Comparison of ENCODE assay signal across 8 mouse cellular contexts in genomic region chr7:137314710-137315543, GRCm38 (mm10). TPM values are rescaled to one million over a fixed set of nuclear protein-coding genes. Genes with fewer than 3 reads are reported as not detected.
DNase-seq lines count a peak whose midpoint lies in the region; ATAC-seq and TF ChIP-seq lines count a peak whose summit lies in the region.

No protein-coding gene starts in this region.

- peak overlapping the region; percentile 82 for H3K4me3 ChIP-seq in testis, adult 2 months (ENCODE audit: control insufficient read depth, low read depth, low read length)
- H3K4me3 ChIP-seq in heart, embryonic 14.5 days (ENCODE audit: control insufficient read depth in 1 of 2, insufficient read depth in 1 of 2, low read depth in 1 of 2, low read length in 2 of 2), result peak overlapping the region; percentile 25 to 62
- peak overlapping the region; percentile 54 for H3K4me3 ChIP-seq in liver, embryonic 13.5 days (replicated peaks)

- peaks cover 27% of the 10 kb centered on the region for H3K4me1 ChIP-seq in testis, adult 2 months (ENCODE audit: control insufficient read depth, insufficient read depth, low read length)
- H3K4me1 ChIP-seq in heart, embryonic 14.5 days (ENCODE audit: control insufficient read depth in 2 of 2, insufficient read depth in 2 of 2, low read length in 2 of 2), result peaks cover 9 to 40% of the 10 kb centered on the region in 2 experiments; a peak in 3 of 4 replicates
- peaks cover 11% of the 10 kb centered on the region for H3K4me1 ChIP-seq in liver, embryonic 13.5 days (replicated peaks)

- no peaks in the 10 kb centered on the region for H3K36me3 ChIP-seq in testis, adult 2 months (ENCODE audit: control insufficient read depth, insufficient read depth, low read length)
- no peaks in the 10 kb centered on the region for H3K36me3 ChIP-seq in heart, embryonic 14.5 days (ENCODE audit: control insufficient read depth, insufficient read depth, low read length)
- no peaks in the 10 kb centered on the region for H3K36me3 ChIP-seq in liver, embryonic 13.5 days

- peaks cover 6% of the 10 kb centered on the region for H3K27me3 ChIP-seq in testis, adult 2 months (ENCODE audit: control insufficient read depth, insufficient read depth, low read length)
- peaks cover 80% of the 10 kb centered on the region for H3K27me3 ChIP-seq in heart, embryonic 14.5 days (ENCODE audit: control insufficient read depth, insufficient read depth, low read length)
- peaks cover 100% of the 10 kb centered on the region for H3K27me3 ChIP-seq in liver, embryonic 13.5 days

- DNase-seq in testis, postnatal 10 days (ENCODE audit: low spot score), result no peak
- DNase-seq in liver, embryonic 13.5 days, result no peak
- DNase-seq in testis, postnatal 14 days (ENCODE audit: low spot score), result peak; percentile 23
- DNase-seq in adrenal gland, postnatal 14 days, result no peak

- H3K4me2 ChIP-seq in heart, embryonic 14.5 days (ENCODE audit: low read length), result peak overlapping the region; percentile 97
- peak overlapping the region; percentile 72 for H3K4me2 ChIP-seq in liver, embryonic 13.5 days

- no peak for TF ChIP-seq POLR2A in testis, adult 2 months (IDR thresholded peaks at IDR 0.05; ENCODE audit: control insufficient read depth, low read depth, low read length)

- no peak overlapping the region for H3K9ac ChIP-seq in heart, embryonic 14.5 days (ENCODE audit: low read length)
- no peak overlapping the region for H3K9ac ChIP-seq in liver, embryonic 13.5 days

- TF ChIP-seq CTCF in testis, adult 2 months (IDR thresholded peaks at IDR 0.05; ENCODE audit: control insufficient read depth, insufficient read depth, insufficient replicate concordance, low read depth, low read length), result no peak

- H3K27ac ChIP-seq in testis, adult 2 months (ENCODE audit: control insufficient read depth, insufficient read depth, low read depth, low read length), result no peak overlapping the region
- H3K27ac ChIP-seq in heart, embryonic 14.5 days (replicated peaks in 1 of 2; ENCODE audit: control insufficient read depth in 1 of 2, insufficient read depth in 1 of 2, low read depth in 2 of 2, low read length in 2 of 2), result no peak overlapping the region
- no peak overlapping the region for H3K27ac ChIP-seq in liver, embryonic 13.5 days

- ATAC-seq in heart, embryonic 14.5 days (ENCODE audit: insufficient number of reproducible peaks, insufficient read depth, low FRiP score, low read depth), result no peak
- ATAC-seq in liver, embryonic 13.5 days (ENCODE audit: low read depth), result no peak; the same call in 1 of the 2 replicates
- ATAC-seq in erythroid progenitor cell, adult 5-6 weeks (replicated peaks; ENCODE audit: low FRiP score, poor library complexity, severe bottlenecking), result no peak
- no peak for ATAC-seq in CD4-positive, CD25-positive, alpha-beta regulatory T cell, adult 4 months

- under 1% methylated on average over 47 of the region's 48 CpGs for WGBS in heart, embryonic 14.5 days
- 2% methylated on average over 48 of the region's 48 CpGs for WGBS in liver, embryonic 13.5 days (ENCODE audit: insufficient replicate concordance)

- H3K9me3 ChIP-seq in heart, embryonic 14.5 days (ENCODE audit: control insufficient read depth, low read length), result no peaks in the 10 kb centered on the region
- H3K9me3 ChIP-seq in liver, embryonic 13.5 days (replicated peaks), result no peaks in the 10 kb centered on the region

RNA-seq across cellular contexts. Expression of gene Ebf3, which starts 0.7 kb away (rescaled TPM):
- 2.6 and 3.1 TPM in 2 replicates for polyA plus RNA-seq in testis, adult 2 months (2012; rRNA removed)
- polyA plus RNA-seq in heart, embryonic 14.5 days (2014; fragmentation: Nextera tagmentation; extraction: Ambion mirVana), result 2.2 and 2.3 TPM in 2 replicates
- polyA plus RNA-seq in liver, embryonic 13.5 days (2015; fragmentation: Nextera tagmentation; extraction: Ambion mirVana), result 0.02 TPM in 2 replicates
- total RNA-seq in erythroid progenitor cell, adult 5-6 weeks (2015; ENCODE audit: low replicate concordance), result 0.72 TPM in 1 of 2 replicates, not detected in the other
- total RNA-seq in erythroid progenitor cell, adult 5-6 weeks (2017; ENCODE audit: low replicate concordance), result 0.08 and 1.4 TPM in 2 replicates
- 12.6 and 13.1 TPM in 2 replicates for total RNA-seq in adrenal gland, postnatal 14 days (2021)
- not detected for polyA plus RNA-seq in CD4-positive, CD25-positive, alpha-beta regulatory T cell, adult 4 months (2017; shearing (Covaris generic))
